Mouse (Mus musculus): ENCODE data around the gene Lclat1. TPM values are rescaled to one million over a fixed set of nuclear protein-coding genes. Genes with fewer than 3 reads are reported as not detected.
A peak's percentile ranks its signal among the peaks of the same experiment; 100 is the strongest.
"Not testable (repeated sequence)": the region's sequence is repeated elsewhere in the genome, so short reads cannot be mapped to it uniquely, and the experiment has no call there.

Gene Lclat1
- polyA plus RNA-seq, 1 experiment from 2014 or later, result 15.4 TPM

GRCm38 (mm10) chr17:73245089-73245684, 137.4 kb downstream of the Lclat1 start:
- ATAC-seq (ENCODE audit: insufficient number of reproducible peaks, low FRiP score, low TSS enrichment, low read depth), result no peak

GRCm38 (mm10) chr17:73246036-73246435, 138.3 kb downstream of the Lclat1 start:
- Histone ChIP-seq H3K9me3 (replicated peaks) (no peaks in the 10 kb centered on the region), H3K4me1 (no peaks in the 10 kb centered on the region), H3K27me3 (no peaks in the 10 kb centered on the region), H3K27ac (replicated peaks) (no peak overlapping the region), H3K4me3 (replicated peaks) (no peak overlapping the region), H3K4me2 (replicated peaks) (no peak overlapping the region), H3K9ac (no peak overlapping the region), H3K36me3 (peaks cover 4% of the 10 kb centered on the region; the same call in 1 of the 2 replicates)
- no peak for ATAC-seq (ENCODE audit: insufficient number of reproducible peaks, low FRiP score, low TSS enrichment, low read depth)
- 59% methylated on average over 3 of the region's 3 CpGs for WGBS

More at GRCm38 (mm10) chr17:73245089-73245684, 137.4 kb downstream of the Lclat1 start:
- no peak overlapping the region for H3K4me3 ChIP-seq (replicated peaks)
- WGBS, result 64% methylated on average over 13 of the region's 13 CpGs
- H3K9me3 ChIP-seq (replicated peaks), result no peaks in the 10 kb centered on the region
- peaks cover 4% of the 10 kb centered on the region; the same call in 1 of the 2 replicates for H3K36me3 ChIP-seq
- no peak overlapping the region for H3K9ac ChIP-seq
- no peak overlapping the region for H3K4me2 ChIP-seq (replicated peaks)
- H3K4me1 ChIP-seq, result no peaks in the 10 kb centered on the region
- no peaks in the 10 kb centered on the region for H3K27me3 ChIP-seq
- H3K27ac ChIP-seq (replicated peaks), result no peak overlapping the region

GRCm38 (mm10) chr17:73246926-73247325, 139.1 kb downstream of the Lclat1 start:
- no peak for ATAC-seq (ENCODE audit: insufficient number of reproducible peaks, low FRiP score, low TSS enrichment, low read depth)
- no peak overlapping the region for H3K4me3 ChIP-seq (replicated peaks)
- no peak overlapping the region for H3K9ac ChIP-seq
- no peak overlapping the region for H3K27ac ChIP-seq (replicated peaks)
- no peaks in the 10 kb centered on the region for H3K9me3 ChIP-seq (replicated peaks)
- H3K4me2 ChIP-seq (replicated peaks), result no peak overlapping the region
- 0 out of 2 replicates have a peak, but pooled peaks cover 4% of the 10 kb centered on the region for H3K4me1 ChIP-seq
- no peaks in the 10 kb centered on the region for H3K27me3 ChIP-seq
- 95% methylated on average over 2 of the region's 2 CpGs for WGBS
- H3K36me3 ChIP-seq, result peaks cover 4% of the 10 kb centered on the region; the same call in 1 of the 2 replicates

- 88% methylated on average over 14 of the region's 14 CpGs for WGBS
- Histone ChIP-seq H3K4me1 (0 out of 2 replicates have a peak, but pooled peaks cover 4% of the 10 kb centered on the region), H3K4me3 (replicated peaks) (no peak overlapping the region), H3K4me2 (replicated peaks) (no peak overlapping the region), H3K27me3 (no peaks in the 10 kb centered on the region), H3K9me3 (replicated peaks) (no peaks in the 10 kb centered on the region), H3K27ac (replicated peaks) (no peak overlapping the region), H3K9ac (no peak overlapping the region), H3K36me3 (peaks cover 4% of the 10 kb centered on the region; the same call in 1 of the 2 replicates)
- ATAC-seq (ENCODE audit: insufficient number of reproducible peaks, low FRiP score, low TSS enrichment, low read depth), result no peak
Observed at GRCm38 (mm10) chr17:73247758-73248157, 140.0 kb downstream of the Lclat1 start.

GRCm38 (mm10) chr17:73250488-73251141, 142.8 kb downstream of the Lclat1 start:
- H3K27ac ChIP-seq (replicated peaks), result no peak overlapping the region
- no peak overlapping the region for H3K4me2 ChIP-seq (replicated peaks)
- ATAC-seq (ENCODE audit: insufficient number of reproducible peaks, low FRiP score, low TSS enrichment, low read depth), result 0 out of 2 replicates have a peak, but pooled peaks have one; percentile 18
- WGBS, result 83% methylated on average over 3 of the region's 3 CpGs
- H3K9ac ChIP-seq, result no peak overlapping the region
- H3K36me3 ChIP-seq, result no peaks in the 10 kb centered on the region
- H3K4me1 ChIP-seq, result 0 out of 2 replicates have a peak, but pooled peaks cover 4% of the 10 kb centered on the region
- H3K9me3 ChIP-seq (replicated peaks), result no peaks in the 10 kb centered on the region
- no peaks in the 10 kb centered on the region for H3K27me3 ChIP-seq
- H3K4me3 ChIP-seq (replicated peaks), result no peak overlapping the region

GRCm38 (mm10) chr17:73251142-73251502, 143.3 kb downstream of the Lclat1 start:
- no peak overlapping the region for H3K27ac ChIP-seq (replicated peaks)
- H3K4me3 ChIP-seq (replicated peaks), result no peak overlapping the region
- 0 out of 2 replicates have a peak, but pooled peaks cover 4% of the 10 kb centered on the region for H3K4me1 ChIP-seq
- H3K4me2 ChIP-seq (replicated peaks), result no peak overlapping the region
- H3K27me3 ChIP-seq, result no peaks in the 10 kb centered on the region
- H3K9me3 ChIP-seq (replicated peaks), result no peaks in the 10 kb centered on the region
- no peak overlapping the region for H3K9ac ChIP-seq
- peak; percentile 49; the same call in 1 of the 2 replicates for ATAC-seq (ENCODE audit: insufficient number of reproducible peaks, low FRiP score, low TSS enrichment, low read depth)
- H3K36me3 ChIP-seq, result no peaks in the 10 kb centered on the region
- 51% methylated on average over 8 of the region's 8 CpGs for WGBS

GRCm38 (mm10) chr17:73251812-73252608, 144.2 kb downstream of the Lclat1 start:
- H3K27ac ChIP-seq (replicated peaks), result no peak overlapping the region
- 0 out of 2 replicates have a peak, but pooled peaks cover 4% of the 10 kb centered on the region for H3K4me1 ChIP-seq
- H3K4me2 ChIP-seq (replicated peaks), result no peak overlapping the region
- H3K9ac ChIP-seq, result no peak overlapping the region
- no peak overlapping the region for H3K4me3 ChIP-seq (replicated peaks)
- no peaks in the 10 kb centered on the region for H3K36me3 ChIP-seq
- 69% methylated on average over 11 of the region's 11 CpGs for WGBS
- H3K27me3 ChIP-seq, result no peaks in the 10 kb centered on the region
- no peak for ATAC-seq (ENCODE audit: insufficient number of reproducible peaks, low FRiP score, low TSS enrichment, low read depth)
- no peaks in the 10 kb centered on the region for H3K9me3 ChIP-seq (replicated peaks)

GRCm38 (mm10) chr17:73253291-73253969, 145.6 kb downstream of the Lclat1 start:
- Histone ChIP-seq H3K4me2 (replicated peaks) (no peak overlapping the region), H3K9ac (no peak overlapping the region), H3K4me1 (0 out of 2 replicates have a peak, but pooled peaks cover 4% of the 10 kb centered on the region), H3K27ac (replicated peaks) (no peak overlapping the region), H3K36me3 (no peaks in the 10 kb centered on the region), H3K4me3 (replicated peaks) (no peak overlapping the region), H3K9me3 (replicated peaks) (no peaks in the 10 kb centered on the region), H3K27me3 (no peaks in the 10 kb centered on the region)
- no peak for ATAC-seq (ENCODE audit: insufficient number of reproducible peaks, low FRiP score, low TSS enrichment, low read depth)
- 53% methylated on average over 10 of the region's 10 CpGs for WGBS

- Histone ChIP-seq H3K27ac (replicated peaks) (no peak overlapping the region), H3K9me3 (replicated peaks) (no peaks in the 10 kb centered on the region), H3K4me1 (peaks cover 8% of the 10 kb centered on the region; the same call in 1 of the 2 replicates), H3K27me3 (no peaks in the 10 kb centered on the region), H3K9ac (no peak overlapping the region), H3K4me2 (replicated peaks) (no peak overlapping the region), H3K4me3 (replicated peaks) (no peak overlapping the region), H3K36me3 (no peaks in the 10 kb centered on the region)
- no peak for ATAC-seq (ENCODE audit: insufficient number of reproducible peaks, low FRiP score, low TSS enrichment, low read depth)
- 95% methylated on average over 5 of the region's 5 CpGs for WGBS
Observed at GRCm38 (mm10) chr17:73255801-73256200, 148.0 kb downstream of the Lclat1 start.

- no peaks in the 10 kb centered on the region for H3K36me3 ChIP-seq
- ATAC-seq (ENCODE audit: insufficient number of reproducible peaks, low FRiP score, low TSS enrichment, low read depth), result no peak
- no peaks in the 10 kb centered on the region for H3K9me3 ChIP-seq (replicated peaks)
- peaks cover 4% of the 10 kb centered on the region; the same call in 1 of the 2 replicates for H3K4me1 ChIP-seq
- no peak overlapping the region for H3K4me3 ChIP-seq (replicated peaks)
- 29% methylated on average over 12 of the region's 12 CpGs for WGBS
- H3K27ac ChIP-seq (replicated peaks), result no peak overlapping the region
- no peaks in the 10 kb centered on the region for H3K27me3 ChIP-seq
- no peak overlapping the region for H3K9ac ChIP-seq
- H3K4me2 ChIP-seq (replicated peaks), result no peak overlapping the region
Observed at GRCm38 (mm10) chr17:73258620-73259019, 150.8 kb downstream of the Lclat1 start.

GRCm38 (mm10) chr17:73259258-73259657, 151.5 kb downstream of the Lclat1 start:
- H3K4me2 ChIP-seq (replicated peaks); H3K27ac ChIP-seq (replicated peaks); H3K9me3 ChIP-seq (replicated peaks); H3K9ac ChIP-seq; H3K27me3 ChIP-seq; H3K4me3 ChIP-seq (replicated peaks); H3K36me3 ChIP-seq; ATAC-seq (ENCODE audit: insufficient number of reproducible peaks, low FRiP score, low TSS enrichment, low read depth); H3K4me1 ChIP-seq: not testable (repeated sequence)
- WGBS, result 93% methylated on average over 5 of the region's 5 CpGs
